Mouse (Mus musculus) heart, adult 2 months (tissue): ENCODE results near the gene Birc6.

ENCODE experiments used
- CTCF ChIP-seq: fragments of 200-600 bp; IDR thresholded peaks from 2 replicates; pipeline ENCODE4 v1.8.1; 2022; ENCODE audit warnings: antibody characterized with exemption, mild to moderate bottlenecking, moderate library complexity
- EP300 ChIP-seq: fragments of 200-500 bp; IDR thresholded peaks from 2 replicates; pipeline ENCODE4 v1.6.1; 2011; ENCODE audit warnings: low read depth, low read length, control low read depth; ENCODE audit not compliant: insufficient read depth
- POLR2A ChIP-seq: fragments of 200-500 bp; IDR thresholded peaks from 2 replicates; pipeline ENCODE4 v1.6.1; 2011; ENCODE audit warnings: mild to moderate bottlenecking, low read depth, low read length, control low read depth; ENCODE audit not compliant: insufficient read depth

- TF ChIP-seq EP300 = no peak
- no peak for TF ChIP-seq CTCF
- no peak for TF ChIP-seq POLR2A
Observed at GRCm38 (mm10) chr17:74751026-74751425, 222.9 kb downstream of the Birc6 start.
